10 mouse cellular contexts compared by ENCODE assay signal in the genomic region with DNA sequence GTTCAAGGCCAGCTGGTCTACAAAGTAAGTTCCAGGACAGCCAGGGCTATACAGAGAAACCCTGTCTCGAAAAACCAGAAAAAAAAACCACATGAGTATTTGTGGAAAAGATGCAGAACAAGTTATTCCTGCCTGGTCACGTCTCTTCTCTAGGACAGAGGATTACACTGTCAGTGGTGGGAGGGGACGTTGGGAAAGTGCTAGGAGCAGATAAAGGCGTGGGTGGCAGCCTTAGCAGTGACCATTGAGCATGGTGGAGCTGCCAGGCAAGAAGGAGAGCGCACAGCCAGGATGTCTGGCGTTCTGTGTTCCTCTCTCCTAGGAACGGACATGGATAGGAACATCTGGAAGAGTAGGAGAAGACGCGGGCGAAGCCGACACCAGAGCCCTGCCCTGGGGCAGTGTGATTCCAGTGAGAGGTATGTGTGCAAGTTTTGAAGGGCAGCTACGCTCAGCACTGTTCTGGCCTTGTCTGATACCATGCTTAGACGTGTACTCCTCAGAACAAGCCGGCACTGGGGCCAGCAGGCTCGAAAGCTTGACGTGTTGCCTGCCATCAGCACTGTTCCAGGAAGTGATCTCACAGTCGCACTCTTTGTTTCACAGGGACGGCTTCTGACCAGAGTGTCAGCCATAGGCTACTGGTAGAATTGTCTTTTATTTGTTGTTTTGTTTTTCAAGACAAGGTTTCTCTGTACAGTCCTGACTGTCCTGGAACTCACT. TPM values are rescaled to one million over a fixed set of nuclear protein-coding genes. Genes with fewer than 3 reads are reported as not detected.
DNase-seq lines count a peak whose midpoint lies in the region; ATAC-seq and TF ChIP-seq lines count a peak whose summit lies in the region.
"Had no signal": no experiment of that assay in that cellular context is flagged by ENCODE, and none has a peak within 500 bp of the region (broad histone marks: within the 10 kb centered on the region; RNA-seq: fewer than 3 reads in every experiment).

No protein-coding gene starts in this region.

- no peak for DNase-seq in heart, postnatal 0 days (ENCODE audit: low spot score)
- no peak for DNase-seq in heart, postnatal 4 days
- DNase-seq in ZHBTc4 (ENCODE audit: low read depth, low spot score): peak; percentile 49
- DNase-seq in fat pad, adult 2 months (ENCODE audit: extremely low read depth, low read depth, low spot score): peak; percentile 96
- DNase-seq in retina, embryonic 14.5 days (ENCODE audit: low spot score): no peak
- DNase-seq in thymus, postnatal 4 days: no peak
- DNase-seq: kidney, postnatal 14 days; lung, postnatal 4 days had no signal

- TF ChIP-seq CTCF in heart, postnatal 0 days (IDR thresholded peaks at IDR 0.05; ENCODE audit: low read depth): no peak

- H3K4me1 ChIP-seq in heart, postnatal 0 days (ENCODE audit: control insufficient read depth, insufficient read depth): peaks cover 12% of the 10 kb centered on the region
- peaks cover 5% of the 10 kb centered on the region for H3K4me1 ChIP-seq in stomach, embryonic 14.5 days (ENCODE audit: control insufficient read depth, insufficient read depth, low read length)

- H3K9ac ChIP-seq in heart, postnatal 0 days (replicated peaks; ENCODE audit: low read depth, low read length): no peak overlapping the region
- no peak overlapping the region for H3K9ac ChIP-seq in stomach, embryonic 14.5 days (replicated peaks; ENCODE audit: low read depth, low read length)

- ATAC-seq in heart, postnatal 0 days (ENCODE audit: insufficient read depth, low read depth): peak; percentile 36; the same call in 1 of the 2 replicates
- ATAC-seq in stomach, embryonic 14.5 days (ENCODE audit: insufficient number of reproducible peaks, insufficient read depth, low FRiP score, low read depth): no peak

- no peaks in the 10 kb centered on the region for H3K9me3 ChIP-seq in heart, postnatal 0 days (replicated peaks; ENCODE audit: control insufficient read depth, low read length)
- no peaks in the 10 kb centered on the region for H3K9me3 ChIP-seq in stomach, embryonic 14.5 days (ENCODE audit: control insufficient read depth, low read depth, low read length)

- H3K4me2 ChIP-seq in heart, postnatal 0 days (ENCODE audit: low read depth, low read length): 0 out of 2 replicates have a peak overlapping the region, but pooled peaks have one; percentile 8
- H3K4me2 ChIP-seq in stomach, embryonic 14.5 days (replicated peaks; ENCODE audit: low read depth, low read length): no peak overlapping the region

- TF ChIP-seq EP300 in heart, postnatal 0 days (IDR thresholded peaks at IDR 0.05; ENCODE audit: low read depth): no peak

- H3K27ac ChIP-seq in heart, postnatal 0 days (ENCODE audit: low read depth): peak overlapping the region; percentile 58
- peak overlapping the region; percentile 39; the same call in 1 of the 2 replicates for H3K27ac ChIP-seq in stomach, embryonic 14.5 days (ENCODE audit: low read length)

- H3K4me3 ChIP-seq in heart, postnatal 0 days (ENCODE audit: low read depth, low read length): no peak overlapping the region
- no peak overlapping the region for H3K4me3 ChIP-seq in stomach, embryonic 14.5 days (ENCODE audit: low read depth, low read length)

- peaks cover 10% of the 10 kb centered on the region; the same call in 1 of the 2 replicates for H3K36me3 ChIP-seq in heart, postnatal 0 days (replicated peaks; ENCODE audit: control insufficient read depth, insufficient read depth, low read length)
- H3K36me3 ChIP-seq in stomach, embryonic 14.5 days (ENCODE audit: control insufficient read depth, insufficient read depth, low read length): peaks cover 3% of the 10 kb centered on the region; the same call in 1 of the 2 replicates

- WGBS in heart, postnatal 0 days: 48% methylated on average over 18 of the region's 18 CpGs
- 76% methylated on average over 18 of the region's 18 CpGs for WGBS in stomach, embryonic 14.5 days

- no peaks in the 10 kb centered on the region for H3K27me3 ChIP-seq in heart, postnatal 0 days (ENCODE audit: control insufficient read depth, insufficient read depth, low read length)
- no peaks in the 10 kb centered on the region for H3K27me3 ChIP-seq in stomach, embryonic 14.5 days (ENCODE audit: control insufficient read depth, insufficient read depth, low read length)
- H3K27me3 ChIP-seq: CH12.LX had no signal

RNA-seq across cellular contexts. Expression of a gene that starts 5.7 kb away (rescaled TPM):
- total RNA-seq in heart, postnatal 0 days (2014; rRNA removed; ENCODE audit: low replicate concordance): 33.4 and 47.3 TPM in 2 replicates
- polyA plus RNA-seq in heart, postnatal 0 days (2015; fragmentation: Nextera tagmentation; extraction: Ambion mirVana): 19.2 and 19.7 TPM in 2 replicates
- 10 to 100 TPM; 15.9 to 16.6 TPM for total RNA-seq in heart, postnatal 4 days (2021)
- 35.7 and 37.3 TPM in 2 replicates for polyA plus RNA-seq in stomach, embryonic 14.5 days (2014; fragmentation: Nextera tagmentation; extraction: Ambion mirVana)

RNA-seq across cellular contexts. Expression of a gene that starts 38.5 kb away (rescaled TPM):
- total RNA-seq in heart, postnatal 0 days (2014; rRNA removed; ENCODE audit: low replicate concordance): 5.2 and 14.4 TPM in 2 replicates
- 15.3 and 18.5 TPM in 2 replicates for polyA plus RNA-seq in heart, postnatal 0 days (2015; fragmentation: Nextera tagmentation; extraction: Ambion mirVana)
- 10 to 100 TPM; 19.6 to 20.2 TPM for total RNA-seq in heart, postnatal 4 days (2021)
- 4.1 and 6.4 TPM in 2 replicates for polyA plus RNA-seq in stomach, embryonic 14.5 days (2014; fragmentation: Nextera tagmentation; extraction: Ambion mirVana)

Comparison
In these comparisons a context has a peak if more than half of its experiments do, and no peak if none do; other contexts are left out.
1. DNase-seq: peak in ZHBTc4 (single experiment) and fat pad, adult 2 months (single experiment); none in heart, postnatal 0 days (single experiment), heart, postnatal 4 days (single experiment), retina, embryonic 14.5 days (single experiment) and thymus, postnatal 4 days (single experiment).